Mouse (Mus musculus): Measurements from ENCODE around the gene 1190005I06Rik.
A peak's percentile ranks its signal among the peaks of the same experiment; 100 is the strongest.

Gene 1190005I06Rik

GRCm38 (mm10) chr8:120666807-120667470 is 19.5 kb upstream of the 1190005I06Rik start:
- no peak for DNase-seq

- no peak for DNase-seq
Measured at GRCm38 (mm10) chr8:120665726-120666455, 18.5 kb upstream of the 1190005I06Rik start.

GRCm38 (mm10) chr8:120664566-120664965 is 17.1 kb upstream of the 1190005I06Rik start:
- DNase-seq = no peak

GRCm38 (mm10) chr8:120657415-120657814 is 10.0 kb upstream of the 1190005I06Rik start:
- no peak for DNase-seq

GRCm38 (mm10) chr8:120656322-120657052 is 9.1 kb upstream of the 1190005I06Rik start:
- no peak for DNase-seq

GRCm38 (mm10) chr8:120644663-120645062 is 2.8 kb downstream of the 1190005I06Rik start:
- DNase-seq = peak; percentile 81

- DNase-seq = no peak
Measured at GRCm38 (mm10) chr8:120642031-120642662, 5.3 kb downstream of the 1190005I06Rik start.

- no peak for DNase-seq
Measured at GRCm38 (mm10) chr8:120641245-120641644, 6.2 kb downstream of the 1190005I06Rik start.

- DNase-seq = peak; percentile 39
Measured at GRCm38 (mm10) chr8:120634329-120634839, 13.0 kb downstream of the 1190005I06Rik start.

GRCm38 (mm10) chr8:120633665-120634271 is 13.7 kb downstream of the 1190005I06Rik start:
- DNase-seq = peak; percentile 19

- DNase-seq = no peak
Measured at GRCm38 (mm10) chr8:120632969-120633664, 14.3 kb downstream of the 1190005I06Rik start.

- no peak for DNase-seq
Measured at GRCm38 (mm10) chr8:120631441-120632375, 15.7 kb downstream of the 1190005I06Rik start.

GRCm38 (mm10) chr8:120630848-120631247 is 16.6 kb downstream of the 1190005I06Rik start:
- DNase-seq = no peak

GRCm38 (mm10) chr8:120630031-120630430 is 17.4 kb downstream of the 1190005I06Rik start:
- DNase-seq = no peak

- DNase-seq = no peak
Measured at GRCm38 (mm10) chr8:120627298-120627697, 20.1 kb downstream of the 1190005I06Rik start.

GRCm38 (mm10) chr8:120626461-120626860 is 21.0 kb downstream of the 1190005I06Rik start:
- DNase-seq = no peak

GRCm38 (mm10) chr8:120623608-120624007 is 23.8 kb downstream of the 1190005I06Rik start:
- DNase-seq = no peak

GRCm38 (mm10) chr8:120622161-120622560 is 25.3 kb downstream of the 1190005I06Rik start:
- no peak for DNase-seq

GRCm38 (mm10) chr8:120620441-120620840 is 27.0 kb downstream of the 1190005I06Rik start:
- no peak for DNase-seq

Measured in right cerebral cortex, postnatal 4 days (tissue).